Mouse (Mus musculus): ENCODE results near the gene Cfap99. TPM values are rescaled to one million over a fixed set of nuclear protein-coding genes. Genes with fewer than 3 reads are reported as not detected.

Cfap99 gene
- total RNA-seq, 1 experiment from 2014 or later = 0.38 TPM

DNA sequence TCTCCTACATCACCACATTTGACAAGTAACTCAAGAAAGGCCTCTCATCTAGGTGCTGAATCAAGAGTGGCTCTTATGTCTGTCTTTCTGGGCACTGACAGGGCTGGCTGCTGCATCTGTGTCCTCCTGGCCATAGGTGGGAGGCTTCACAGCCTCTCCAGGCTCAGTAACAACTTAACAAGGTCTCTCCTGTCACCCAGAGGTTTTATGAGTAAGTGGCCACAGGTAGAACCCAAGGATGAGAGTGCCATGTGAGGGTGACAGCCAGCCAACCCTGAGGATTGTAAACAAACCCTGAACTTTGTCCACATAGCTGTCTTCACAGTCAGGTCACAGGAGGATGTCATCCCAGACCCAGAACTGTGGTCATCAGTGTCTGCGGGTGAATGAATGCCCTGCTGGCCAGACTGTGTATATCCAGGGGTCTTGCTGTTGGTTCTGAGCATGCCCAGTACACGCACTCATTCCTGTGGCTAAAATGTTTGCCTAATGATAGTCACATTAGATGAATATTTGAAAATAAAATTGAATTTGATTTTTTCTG lies 31.2 kb downstream of the Cfap99 start:
- ATAC-seq (replicated peaks; ENCODE audit: insufficient number of reproducible peaks, low FRiP score, low TSS enrichment, poor library complexity, severe bottlenecking) = no peak

DNA sequence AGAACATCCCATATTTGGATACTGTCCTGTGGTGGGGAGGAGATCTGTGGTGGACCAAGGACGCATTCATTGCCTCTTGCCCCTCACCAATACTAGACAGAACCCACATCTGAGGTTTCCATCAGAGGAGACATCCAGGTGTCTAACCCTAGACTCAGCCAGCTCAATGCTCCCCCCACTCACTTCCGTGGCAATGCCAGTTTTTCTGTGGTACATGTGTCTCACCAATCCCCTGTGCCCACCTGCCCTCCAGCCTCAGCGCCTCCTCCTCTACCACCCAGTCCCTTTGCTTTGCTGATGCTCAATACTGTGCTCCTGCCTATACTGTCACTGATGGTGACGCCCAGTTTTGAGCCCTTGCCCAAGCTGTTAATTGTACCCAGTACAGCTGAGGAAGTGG lies 32.8 kb downstream of the Cfap99 start:
- no peak for ATAC-seq (replicated peaks; ENCODE audit: insufficient number of reproducible peaks, low FRiP score, low TSS enrichment, poor library complexity, severe bottlenecking)

DNA sequence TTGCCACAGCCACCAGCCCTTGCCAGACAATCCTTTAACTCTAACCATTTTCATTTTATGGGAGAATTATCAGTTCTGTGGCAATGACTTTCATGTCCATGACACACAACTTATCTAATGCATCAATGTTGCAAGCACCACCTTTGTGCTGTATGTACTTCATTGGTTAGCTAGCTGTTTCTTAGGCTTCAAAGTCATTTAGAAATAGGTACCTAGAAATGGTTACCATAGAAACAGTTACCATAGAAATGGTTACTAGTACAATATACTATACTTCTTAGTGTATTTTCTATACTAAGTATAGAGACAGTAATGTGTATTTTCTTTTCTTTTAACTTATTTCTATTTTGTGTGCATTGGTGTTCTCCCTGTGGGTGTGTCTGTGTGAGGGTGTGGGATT lies 36.9 kb downstream of the Cfap99 start:
- ATAC-seq (replicated peaks; ENCODE audit: insufficient number of reproducible peaks, low FRiP score, low TSS enrichment, poor library complexity, severe bottlenecking) = no peak

DNA sequence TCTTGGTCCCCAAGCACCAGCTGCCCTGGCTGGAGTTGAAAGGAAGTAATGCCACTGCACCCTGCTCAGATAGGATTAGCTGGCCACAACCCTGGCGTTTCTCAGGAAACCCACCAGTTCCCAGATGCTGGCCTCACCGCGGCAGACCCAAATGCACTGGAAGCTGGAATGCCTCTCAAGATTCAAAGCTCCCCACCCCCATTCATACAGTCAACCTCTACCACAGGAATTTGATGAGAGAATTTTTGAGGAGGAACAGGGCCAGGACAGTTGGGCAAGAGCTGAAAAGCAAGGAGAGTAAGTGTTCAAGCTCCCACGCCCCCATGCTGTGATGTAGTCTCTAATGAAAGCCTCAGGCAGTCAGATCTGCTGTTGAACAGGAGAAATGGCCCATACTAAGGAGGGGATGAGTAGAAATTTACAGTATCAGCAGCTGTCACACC lies 37.9 kb downstream of the Cfap99 start:
- no peak for ATAC-seq (replicated peaks; ENCODE audit: insufficient number of reproducible peaks, low FRiP score, low TSS enrichment, poor library complexity, severe bottlenecking)

DNA sequence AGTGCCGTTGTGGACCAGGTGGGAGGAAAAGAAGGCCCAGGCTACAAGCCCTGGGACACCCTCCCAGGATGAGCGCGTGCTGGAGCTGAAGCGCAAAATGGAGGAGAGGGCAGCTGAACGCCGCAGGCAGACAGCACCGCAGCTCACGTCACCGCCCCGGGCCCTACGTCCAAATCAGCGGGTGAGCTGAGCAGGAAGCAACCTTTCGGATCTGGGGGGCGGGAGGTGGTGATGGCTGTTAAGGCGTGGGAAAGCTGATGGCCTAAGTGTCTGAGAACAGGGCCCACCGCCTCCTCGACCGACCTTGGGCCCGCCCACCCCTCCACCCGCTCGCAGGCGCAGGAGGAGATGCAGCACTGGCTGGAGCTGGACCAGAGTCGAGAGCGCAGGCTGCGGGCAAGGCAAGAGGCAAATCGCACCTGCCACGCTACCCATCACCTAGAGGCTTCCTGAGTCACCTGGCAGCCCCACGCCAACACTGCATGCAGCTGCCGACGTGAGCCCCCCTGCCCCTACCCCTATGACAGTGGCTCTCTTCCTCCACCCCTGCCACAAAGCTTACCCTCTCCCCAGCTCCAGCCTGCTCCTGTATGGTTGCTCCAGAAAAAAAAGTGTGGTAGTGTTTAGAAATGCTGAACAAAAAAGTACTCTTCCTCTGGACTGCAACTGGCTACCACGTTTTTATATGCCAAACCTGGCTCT lies 38.6 kb downstream of the Cfap99 start:
- no peak for ATAC-seq (replicated peaks; ENCODE audit: insufficient number of reproducible peaks, low FRiP score, low TSS enrichment, poor library complexity, severe bottlenecking)

DNA sequence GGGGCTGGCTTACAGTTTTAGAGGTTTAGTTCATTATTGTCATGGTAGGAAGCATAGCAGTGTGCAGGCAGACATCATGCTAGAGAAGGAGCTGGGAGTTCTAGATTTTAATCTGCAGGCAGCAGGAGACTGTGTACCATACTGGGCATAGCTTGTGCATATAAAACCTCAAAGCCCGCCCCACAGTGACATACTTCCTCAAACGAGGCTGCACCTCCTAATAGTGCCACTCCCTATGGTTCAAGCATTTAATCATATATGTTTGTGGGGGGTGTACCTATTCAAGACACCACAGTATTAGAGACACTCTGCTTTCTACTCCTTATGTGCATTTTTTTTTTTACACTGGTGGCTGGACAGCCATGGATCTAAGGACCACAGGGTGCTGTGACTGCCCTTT lies 41.7 kb downstream of the Cfap99 start:
- ATAC-seq (replicated peaks; ENCODE audit: insufficient number of reproducible peaks, low FRiP score, low TSS enrichment, poor library complexity, severe bottlenecking) = no peak

DNA sequence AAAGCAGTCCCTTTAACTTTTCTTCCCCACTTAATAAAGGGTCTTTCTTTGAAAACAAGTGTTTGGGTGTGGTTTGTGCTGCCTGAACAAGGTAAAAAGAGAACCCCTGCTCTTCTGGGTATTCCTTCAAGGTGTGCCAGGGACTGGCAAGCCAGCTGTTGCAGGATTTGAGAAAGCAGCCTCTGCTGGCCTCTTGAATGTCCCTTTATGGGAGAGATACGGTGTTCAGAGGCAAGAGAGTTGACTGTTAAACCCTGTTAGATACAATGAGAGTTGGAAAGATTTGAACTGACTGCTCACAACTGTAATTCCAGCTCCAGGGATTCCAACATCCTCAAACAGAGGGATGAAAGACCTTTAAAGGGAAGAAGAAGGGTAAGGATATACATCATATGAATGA lies 45.7 kb downstream of the Cfap99 start:
- ATAC-seq (replicated peaks; ENCODE audit: insufficient number of reproducible peaks, low FRiP score, low TSS enrichment, poor library complexity, severe bottlenecking) = no peak

DNA sequence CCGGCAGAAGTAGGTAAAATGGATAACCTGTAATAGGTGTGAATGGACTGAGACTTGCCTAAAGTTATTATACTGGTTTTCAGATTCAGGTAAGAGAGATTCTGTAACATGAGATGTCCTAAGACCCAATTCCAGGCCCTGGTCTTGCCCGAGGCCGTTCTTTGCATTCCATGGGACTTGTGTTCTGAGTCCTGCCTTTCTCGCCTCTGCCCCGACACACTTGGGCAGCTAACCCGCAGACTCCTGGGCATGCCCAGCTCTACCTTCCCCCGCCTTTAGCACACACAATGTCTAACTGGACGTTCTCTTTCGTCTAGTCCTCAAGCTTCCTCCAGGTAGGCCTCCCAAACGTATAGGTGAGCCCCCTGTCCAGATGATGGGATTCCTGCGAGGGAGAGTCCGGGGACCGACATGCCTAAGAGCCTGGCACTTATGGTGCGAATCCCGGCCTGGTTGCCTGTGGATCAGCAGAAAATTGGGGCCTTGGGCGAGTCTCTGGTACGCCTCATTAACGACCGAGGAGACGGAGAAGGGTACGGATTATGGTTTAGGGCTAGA lies 47.2 kb downstream of the Cfap99 start:
- 0 out of 2 replicates have a peak, but pooled peaks have one; percentile 2 for ATAC-seq (replicated peaks; ENCODE audit: insufficient number of reproducible peaks, low FRiP score, low TSS enrichment, poor library complexity, severe bottlenecking)

DNA sequence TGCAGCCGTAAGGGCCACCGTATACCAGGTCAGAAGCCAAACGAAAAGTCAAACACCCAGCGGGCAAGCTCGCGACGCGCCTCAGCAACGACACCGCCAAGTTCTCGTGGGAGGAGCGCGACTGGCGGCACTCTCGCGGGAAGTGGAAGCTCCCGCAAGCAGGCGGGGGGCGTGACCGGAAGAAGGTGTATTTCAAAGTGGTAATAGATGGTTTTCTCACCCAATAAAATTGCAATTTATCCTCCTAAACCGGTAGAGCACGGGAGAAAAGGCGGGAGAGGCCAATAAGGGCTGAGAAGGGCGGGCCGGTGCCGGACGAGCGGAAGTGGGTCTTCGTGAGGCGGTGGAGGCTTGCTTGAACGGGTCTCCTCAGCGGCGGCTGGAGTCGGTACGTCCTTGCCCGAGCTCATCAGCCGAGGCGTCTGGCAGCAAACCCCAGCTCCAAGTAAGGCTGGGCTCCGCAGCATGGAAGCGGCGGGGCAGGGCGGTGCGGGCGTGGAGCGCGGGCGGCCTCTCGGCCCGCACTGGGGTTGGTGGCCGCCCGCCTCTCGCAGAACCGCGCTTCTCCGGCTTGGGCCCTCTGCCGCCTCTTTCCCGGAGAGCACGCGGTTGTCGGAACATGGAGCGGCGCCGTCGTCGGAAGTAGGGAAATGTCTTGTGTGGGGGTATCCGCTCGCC lies 47.8 kb downstream of the Cfap99 start, which contains the start of gene Rnf4:
TSS of gene Rnf4 (plus strand) at position 193 of the 678 bp plus-strand sequence.
- peak; percentile 95 for ATAC-seq (replicated peaks; ENCODE audit: insufficient number of reproducible peaks, low FRiP score, low TSS enrichment, poor library complexity, severe bottlenecking)

DNA sequence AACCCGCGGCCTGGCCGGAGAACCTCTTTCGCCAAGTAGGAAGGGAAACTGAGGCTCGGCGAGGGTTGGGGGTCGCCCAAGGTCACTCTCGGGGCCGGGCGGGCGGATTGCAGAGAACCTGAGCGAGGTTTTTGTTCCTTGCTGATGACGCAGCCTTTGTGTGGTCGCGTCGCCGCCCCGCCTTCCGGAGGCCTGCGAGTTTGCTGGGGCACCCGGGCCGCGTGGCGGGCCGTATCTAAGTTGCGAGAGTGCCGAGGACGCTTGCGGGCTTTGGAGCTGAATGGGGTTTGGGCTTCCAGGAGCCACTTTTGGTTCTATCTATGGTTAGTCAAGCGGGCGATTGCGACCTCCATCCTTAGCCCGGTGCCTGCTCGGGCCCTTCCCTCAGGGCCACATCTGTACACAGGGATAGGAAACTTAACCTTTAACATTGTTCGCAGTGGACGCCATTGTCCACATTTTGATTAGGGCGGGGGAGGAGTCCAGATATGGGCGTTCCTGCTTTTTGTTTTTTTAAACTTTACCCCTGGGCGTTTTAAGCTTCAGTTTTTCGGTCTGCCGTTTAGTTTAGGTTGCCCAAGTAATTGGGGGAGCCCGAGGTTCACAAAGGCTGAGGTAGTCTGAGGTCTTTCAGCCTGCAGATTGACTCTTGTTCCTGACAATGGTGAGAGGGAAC lies 48.5 kb downstream of the Cfap99 start:
- peak; percentile 34; the same call in 1 of the 2 replicates for ATAC-seq (replicated peaks; ENCODE audit: insufficient number of reproducible peaks, low FRiP score, low TSS enrichment, poor library complexity, severe bottlenecking)

DNA sequence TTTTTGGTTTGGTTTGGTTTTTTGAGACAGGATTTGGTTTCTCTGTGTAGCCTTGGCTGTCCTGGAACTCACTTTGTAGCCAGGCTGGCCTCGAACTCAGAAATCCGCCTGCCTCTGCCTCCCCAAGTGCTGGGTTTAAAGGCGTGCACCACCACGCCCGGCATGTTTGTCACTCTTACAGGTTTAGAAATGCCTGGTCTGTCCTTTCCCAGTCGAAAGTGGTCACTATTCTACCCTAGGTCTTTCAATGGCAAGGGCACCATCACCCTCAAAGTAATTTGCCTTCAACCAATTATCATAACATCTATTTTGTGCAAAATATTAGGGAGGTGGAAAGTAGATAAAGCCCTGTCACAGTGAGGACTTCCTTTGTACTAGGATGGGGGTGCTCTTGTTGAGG lies 51.8 kb downstream of the Cfap99 start:
- ATAC-seq (replicated peaks; ENCODE audit: insufficient number of reproducible peaks, low FRiP score, low TSS enrichment, poor library complexity, severe bottlenecking) = no peak

DNA sequence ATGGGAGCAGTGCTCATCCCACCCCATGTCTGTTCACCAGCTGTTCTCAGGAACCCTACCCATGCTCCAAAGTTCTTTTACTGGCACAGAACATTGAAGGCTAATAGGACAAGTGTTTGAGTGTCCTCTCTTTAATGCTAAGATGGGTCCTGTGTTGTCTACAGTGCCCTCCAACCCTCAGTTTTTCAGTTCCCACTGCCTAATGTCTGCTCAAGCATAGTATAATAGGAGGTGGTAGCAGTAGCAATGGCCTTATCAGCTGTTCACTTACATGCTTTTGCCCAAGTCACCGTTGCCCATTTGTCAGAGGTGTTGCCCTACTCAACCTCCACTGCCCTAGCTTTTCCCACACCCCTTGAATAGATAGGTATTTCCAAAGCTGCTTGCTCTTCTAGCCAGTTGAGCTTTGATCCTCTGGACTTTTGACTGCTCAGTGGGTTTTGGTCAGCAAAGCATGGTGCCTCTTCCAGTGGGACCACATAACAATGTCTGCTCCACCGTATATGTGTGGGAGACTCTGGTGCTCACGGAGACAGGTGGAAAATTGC lies 63.8 kb downstream of the Cfap99 start:
- no peak for ATAC-seq (replicated peaks; ENCODE audit: insufficient number of reproducible peaks, low FRiP score, low TSS enrichment, poor library complexity, severe bottlenecking)

DNA sequence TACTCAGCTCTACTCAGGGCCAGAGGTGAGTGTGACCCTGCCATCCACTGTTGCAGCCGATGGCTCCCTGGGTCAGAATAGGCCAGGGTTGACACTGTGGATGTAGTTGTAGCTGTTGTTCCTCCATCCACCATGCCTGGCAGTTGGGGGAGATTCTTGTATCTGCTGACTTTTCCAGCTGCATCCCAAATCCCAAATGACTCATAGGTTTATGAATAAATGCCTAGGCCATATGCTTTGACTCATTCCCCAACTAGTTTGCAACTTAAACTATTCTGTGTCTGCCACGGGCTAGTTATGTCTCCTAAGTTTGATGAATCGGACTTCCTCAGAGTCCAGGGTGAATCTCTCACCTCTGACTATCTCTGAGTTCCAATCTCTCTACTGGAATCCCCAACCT lies 71.9 kb downstream of the Cfap99 start:
- no peak for ATAC-seq (replicated peaks; ENCODE audit: insufficient number of reproducible peaks, low FRiP score, low TSS enrichment, poor library complexity, severe bottlenecking)

DNA sequence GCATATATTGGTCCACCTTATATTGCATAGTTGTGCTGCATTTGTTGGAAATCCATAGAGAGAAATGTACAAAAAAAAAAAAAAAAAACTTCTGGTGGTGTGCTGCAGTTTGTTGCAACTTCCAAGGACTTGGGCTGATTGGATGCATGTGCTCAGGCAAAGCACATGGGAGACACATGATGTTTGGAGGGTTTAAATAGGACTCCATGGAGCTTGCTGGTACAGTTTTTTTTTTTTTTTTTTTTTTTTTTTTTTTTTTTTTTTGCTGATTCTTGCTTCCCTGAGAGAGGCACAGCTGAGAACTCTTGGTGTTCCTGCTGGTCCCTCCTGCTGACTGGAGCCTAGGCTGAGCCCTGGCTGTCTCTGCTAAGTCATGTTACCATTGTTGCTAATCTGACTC lies 74.7 kb downstream of the Cfap99 start:
- ATAC-seq (replicated peaks; ENCODE audit: insufficient number of reproducible peaks, low FRiP score, low TSS enrichment, poor library complexity, severe bottlenecking) = no peak

DNA sequence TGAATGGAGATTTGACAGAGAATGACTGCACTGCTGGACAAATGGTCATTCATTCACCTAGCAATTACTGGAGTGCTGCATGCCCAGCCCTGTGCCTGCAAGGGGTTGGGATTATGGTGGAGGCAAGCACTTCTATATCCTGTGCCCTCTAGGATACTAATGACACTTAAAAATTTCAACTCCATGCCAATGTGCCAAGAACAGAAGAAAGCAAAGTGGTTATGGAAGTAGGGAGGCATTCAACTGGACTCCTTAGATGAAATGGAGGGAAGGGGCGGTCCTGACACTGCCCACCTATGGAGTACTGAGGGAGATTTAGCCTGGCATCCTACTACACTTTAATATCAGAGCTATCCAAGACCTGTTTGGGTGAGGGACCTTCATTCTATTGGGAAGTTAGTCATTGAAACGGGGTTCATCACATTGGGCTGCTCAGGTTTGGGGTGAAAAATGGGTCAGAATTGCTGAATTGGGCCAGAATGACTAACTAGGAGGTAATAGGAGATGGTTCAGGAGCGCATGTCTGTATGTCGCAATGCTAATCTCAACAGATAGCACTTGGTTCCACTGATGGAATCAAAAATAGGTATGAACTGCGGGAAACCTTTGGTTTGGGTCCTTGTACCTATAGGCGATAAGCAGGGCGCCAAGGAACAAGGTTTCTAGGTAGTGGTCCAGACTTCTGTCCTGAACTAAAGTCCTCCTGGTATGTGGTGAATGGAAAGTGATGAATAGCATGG lies 80.3 kb downstream of the Cfap99 start:
- 0 out of 2 replicates have a peak, but pooled peaks have one; percentile 1 for ATAC-seq (replicated peaks; ENCODE audit: insufficient number of reproducible peaks, low FRiP score, low TSS enrichment, poor library complexity, severe bottlenecking)

DNA sequence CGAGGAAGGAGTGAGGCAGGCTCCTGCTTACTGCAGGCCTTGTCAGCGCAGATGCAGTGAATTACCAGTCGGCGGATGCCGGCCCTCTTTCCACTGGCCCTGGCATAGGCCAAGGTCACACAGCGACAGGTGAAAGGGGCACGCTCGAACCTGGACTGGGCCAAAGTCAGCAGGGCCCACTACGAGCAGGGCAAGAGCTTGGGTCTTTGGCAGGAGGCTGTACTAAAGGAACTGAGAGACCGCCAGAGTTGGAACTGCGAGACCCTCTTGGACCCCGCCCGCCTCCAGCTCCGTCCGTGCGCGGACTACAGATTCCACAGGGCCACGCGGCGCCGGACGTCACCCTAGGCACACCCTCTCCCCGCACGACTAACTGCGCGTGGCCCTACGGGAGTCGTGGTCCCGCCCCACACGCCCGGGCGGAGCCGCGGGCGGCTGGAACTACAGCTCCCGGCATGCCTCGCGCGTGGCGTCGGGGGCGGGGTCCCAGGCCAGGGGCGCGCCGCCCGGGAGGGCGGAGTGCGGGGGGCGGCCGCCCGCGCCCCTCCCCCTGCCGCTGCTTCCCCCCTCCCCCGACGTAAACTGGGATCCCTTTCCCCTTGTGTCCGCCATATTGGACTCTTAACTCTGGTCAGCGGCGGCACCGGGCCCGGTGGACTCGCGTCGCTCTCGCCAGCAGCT lies 81.1 kb downstream of the Cfap99 start, which contains the start of gene Fam193a:
TSS of gene Fam193a (plus strand) at position 593 of the 681 bp plus-strand sequence.
- ATAC-seq (replicated peaks; ENCODE audit: insufficient number of reproducible peaks, low FRiP score, low TSS enrichment, poor library complexity, severe bottlenecking) = peak; percentile 93

DNA sequence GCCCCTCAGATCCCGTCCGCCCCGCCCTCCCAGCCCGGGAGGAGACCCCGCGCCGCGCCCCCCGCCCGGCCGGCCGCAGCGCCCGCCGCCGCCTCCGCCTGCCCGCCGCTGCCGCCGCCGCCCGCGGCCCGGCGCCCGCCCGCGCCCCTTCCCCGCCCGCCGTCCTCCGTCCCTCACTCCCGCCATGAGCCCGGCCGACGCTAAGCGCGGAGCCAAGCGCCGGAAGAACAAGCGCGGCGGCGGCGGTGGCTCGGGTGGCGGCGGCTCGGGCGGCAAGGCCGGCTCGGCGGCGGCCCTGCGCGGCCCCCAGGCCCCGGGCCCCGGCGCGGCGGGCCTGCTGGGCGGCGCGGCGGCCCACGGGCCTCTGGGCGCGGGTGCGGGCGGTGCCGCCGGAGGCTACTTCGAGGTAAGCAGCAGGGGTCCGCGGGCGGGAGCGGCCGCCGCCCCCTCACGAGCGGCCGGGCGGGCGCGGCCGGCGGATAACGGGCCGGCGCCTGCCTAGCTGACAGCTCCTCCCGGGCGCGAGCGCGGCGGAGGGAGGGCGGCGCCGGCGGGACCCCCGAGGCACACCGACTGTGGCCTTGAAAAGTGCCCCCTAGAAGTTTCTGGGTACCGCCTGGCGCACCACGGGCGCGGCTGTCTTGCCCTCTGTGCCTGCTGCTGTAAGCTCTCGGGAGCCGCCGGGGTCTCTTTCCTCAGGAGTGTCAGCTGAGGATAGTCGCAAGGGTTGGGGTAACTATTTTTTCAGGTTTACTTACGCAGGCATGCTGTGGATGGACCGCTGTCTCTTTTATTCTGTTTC lies 81.8 kb downstream of the Cfap99 start:
- no peak for ATAC-seq (replicated peaks; ENCODE audit: insufficient number of reproducible peaks, low FRiP score, low TSS enrichment, poor library complexity, severe bottlenecking)
